Comparison of ENCODE assay signal across 30 mouse cellular contexts in the genomic region with DNA sequence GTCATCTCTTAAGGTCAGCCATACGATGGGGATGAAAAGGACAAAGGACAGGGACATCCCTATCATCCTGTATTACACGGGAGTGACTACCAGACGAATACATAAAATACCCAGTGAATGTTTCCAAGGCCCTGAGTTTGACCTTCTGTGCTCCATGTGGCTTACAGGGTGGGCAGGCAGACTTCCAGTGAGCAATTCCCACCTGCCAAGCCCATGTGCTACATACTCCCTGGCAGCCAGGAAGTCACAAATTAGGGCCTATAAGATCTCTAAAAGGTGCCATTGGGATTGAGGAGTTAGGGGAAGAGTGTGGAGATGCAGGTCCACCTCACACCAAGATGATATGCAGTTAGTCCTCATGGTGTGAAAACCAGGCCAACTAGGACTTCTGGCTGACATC.
"Had no signal": no experiment of that assay in that cellular context is flagged by ENCODE, and none has a peak within 500 bp of the region (broad histone marks: within the 10 kb centered on the region; RNA-seq: fewer than 3 reads in every experiment).

No protein-coding gene starts in this region.

- H3K27ac ChIP-seq: limb, embryonic 10.5 days; limb, embryonic 12.5 days; limb, embryonic 13.5 days; limb, embryonic 15.5 days; liver, embryonic 12.5 days; liver, embryonic 13.5 days; liver, embryonic 14.5 days; liver, embryonic 15.5 days; lung, embryonic 15.5 days; macrophage; midbrain, embryonic 10.5 days; midbrain, embryonic 12.5 days; midbrain, embryonic 13.5 days; neural tube, embryonic 12.5 days had no signal

- H3K36me3 ChIP-seq: limb, embryonic 10.5 days; limb, embryonic 12.5 days; limb, embryonic 13.5 days; limb, embryonic 15.5 days; liver, embryonic 12.5 days; liver, embryonic 13.5 days; liver, embryonic 15.5 days; lung, embryonic 15.5 days; midbrain, embryonic 12.5 days; midbrain, embryonic 13.5 days; neural tube, embryonic 12.5 days had no signal

- H3K9me3 ChIP-seq: limb, embryonic 10.5 days; limb, embryonic 12.5 days; limb, embryonic 13.5 days; limb, embryonic 15.5 days; liver, embryonic 12.5 days; liver, embryonic 13.5 days; liver, embryonic 15.5 days; lung, embryonic 15.5 days; midbrain, embryonic 10.5 days; midbrain, embryonic 12.5 days; midbrain, embryonic 13.5 days; neural tube, embryonic 12.5 days had no signal

- DNase-seq: left cerebral cortex, postnatal 4 days; liver; liver, embryonic 13.5 days; liver, postnatal 0 days; lung, adult 18-20 months; lung, adult 2 months; lung, embryonic 14.5 days; lung, postnatal 10 days; lung, postnatal 14 days; lung, postnatal 36 days; lung, postnatal 4 days; midbrain, embryonic 14.5 days had no signal

- H3K9ac ChIP-seq: limb, embryonic 12.5 days; limb, embryonic 13.5 days; limb, embryonic 15.5 days; liver, embryonic 12.5 days; liver, embryonic 13.5 days; liver, embryonic 14.5 days; liver, embryonic 15.5 days; liver, postnatal 0 days; lung, embryonic 14.5 days; lung, embryonic 15.5 days; midbrain, embryonic 12.5 days; midbrain, embryonic 13.5 days; neural tube, embryonic 12.5 days had no signal

- H3K4me2 ChIP-seq: limb, embryonic 12.5 days; limb, embryonic 13.5 days; limb, embryonic 15.5 days; liver, embryonic 11.5 days; liver, embryonic 12.5 days; liver, embryonic 13.5 days; liver, embryonic 15.5 days; lung, embryonic 14.5 days; lung, embryonic 15.5 days; midbrain, embryonic 12.5 days; midbrain, embryonic 13.5 days; neural tube, embryonic 12.5 days had no signal

- ATAC-seq: liver, embryonic 12.5 days; liver, postnatal 0 days; lung, postnatal 0 days; midbrain, embryonic 13.5 days; midbrain, embryonic 16.5 days had no signal

- H3K4me1 ChIP-seq: liver, embryonic 12.5 days; liver, embryonic 13.5 days; liver, embryonic 15.5 days; megakaryocyte, embryonic 14.5 days had no signal

- H3K4me3 ChIP-seq: limb, embryonic 10.5 days; limb, embryonic 12.5 days; limb, embryonic 13.5 days; limb, embryonic 15.5 days; liver, embryonic 12.5 days; liver, embryonic 13.5 days; liver, embryonic 15.5 days; lung, embryonic 15.5 days; megakaryocyte, embryonic 14.5 days; midbrain, embryonic 10.5 days; midbrain, embryonic 12.5 days; midbrain, embryonic 13.5 days; myocyte; neural tube, embryonic 12.5 days had no signal

- H3K27me3 ChIP-seq: limb, embryonic 12.5 days; limb, embryonic 13.5 days; limb, embryonic 15.5 days; lung, embryonic 15.5 days; midbrain, embryonic 12.5 days; midbrain, embryonic 13.5 days had no signal
